Mouse (Mus musculus) heart, postnatal 0 days (tissue): ENCODE data around the gene Fcgr3.

Experiments used
- CTCF ChIP-seq: IDR thresholded peaks from 2 replicates; pipeline ENCODE4 v1.5.1; 2016; ENCODE audit warnings: antibody characterized with exemption, control low read depth, low read depth
- EP300 ChIP-seq: IDR thresholded peaks from 2 replicates; pipeline ENCODE4 v1.6.1; 2016; ENCODE audit warnings: antibody characterized with exemption, low read depth

GRCm38 (mm10) chr1:171005586-171005985 lies 59.1 kb downstream of the Fcgr3 start:
- TF ChIP-seq CTCF, result no peak
- no peak for TF ChIP-seq EP300
